Mouse (Mus musculus): ENCODE results near the gene Fxr2. TPM values are rescaled to one million over a fixed set of nuclear protein-coding genes. Genes with fewer than 3 reads are reported as not detected.
"Not testable (repeated sequence)": the region's sequence is repeated elsewhere in the genome, so short reads cannot be mapped to it uniquely, and the experiment has no call there.

Gene Fxr2
- total RNA-seq, 2 experiments from 2014 or later: 146 TPM

GRCm38 (mm10) chr11:69692196-69692811 is 59.5 kb downstream of the Fxr2 start:
- Histone ChIP-seq H3K4me3 (no peak overlapping the region), H3K27ac (no peak overlapping the region)
- DNase-seq (ENCODE audit: extremely low spot score in 1 of 2, low spot score in 2 of 2): no peak
- no peak for TF ChIP-seq CTCF (IDR thresholded peaks at IDR 0.05)
- intact Hi-C loops (cut with DNase I): no loop called here

- Histone ChIP-seq H3K4me3 (no peak overlapping the region), H3K27ac (no peak overlapping the region)
- no peak for DNase-seq (ENCODE audit: extremely low spot score in 1 of 2, low spot score in 2 of 2)
- intact Hi-C loops (cut with DNase I): no loop called here
- no peak for TF ChIP-seq CTCF (IDR thresholded peaks at IDR 0.05)
Measured at GRCm38 (mm10) chr11:69692863-69693262, 60.1 kb downstream of the Fxr2 start.

GRCm38 (mm10) chr11:69693421-69693965 is 60.7 kb downstream of the Fxr2 start:
- TF ChIP-seq CTCF (IDR thresholded peaks at IDR 0.05): no peak
- intact Hi-C loops (cut with DNase I): no loop called here
- Histone ChIP-seq H3K4me3 (no peak overlapping the region), H3K27ac (no peak overlapping the region)
- DNase-seq (ENCODE audit: extremely low spot score in 1 of 2, low spot score in 2 of 2): no peak

- peak in 1 of 2 experiments; percentile 44 for DNase-seq (ENCODE audit: extremely low spot score in 1 of 2, low spot score in 2 of 2)
- intact Hi-C loops (cut with DNase I): no loop called here
- H3K27ac ChIP-seq: peak overlapping the region; percentile 82
- H3K4me3 ChIP-seq: peak overlapping the region; percentile 60
- TF ChIP-seq CTCF (IDR thresholded peaks at IDR 0.05): no peak
Measured at GRCm38 (mm10) chr11:69695046-69695360, 62.2 kb downstream of the Fxr2 start.

GRCm38 (mm10) chr11:69695361-69696181 is 62.8 kb downstream of the Fxr2 start, which contains the start of the genes Tnfsf12 and Tnfsfm13:
TSS of gene Tnfsf12 (minus strand) at chr11:69695849.
TSS of gene Tnfsfm13 (minus strand) at chr11:69696098.
- intact Hi-C loops (cut with DNase I): no loop called here
- DNase-seq (ENCODE audit: extremely low spot score in 1 of 2, low spot score in 2 of 2): peak; percentile 37 to 55
- TF ChIP-seq CTCF (IDR thresholded peaks at IDR 0.05): peak; percentile 15
- peak within 1 kb of the TSS; percentile 82 for H3K27ac ChIP-seq
- peak within 1 kb of the TSS; percentile 60 for H3K4me3 ChIP-seq

GRCm38 (mm10) chr11:69697396-69697795 is 64.6 kb downstream of the Fxr2 start:
- H3K4me3 ChIP-seq: no peak overlapping the region
- TF ChIP-seq CTCF (IDR thresholded peaks at IDR 0.05): no peak
- no peak overlapping the region for H3K27ac ChIP-seq
- intact Hi-C loops (cut with DNase I): no loop called here
- no peak for DNase-seq (ENCODE audit: extremely low spot score in 1 of 2, low spot score in 2 of 2)

GRCm38 (mm10) chr11:69698574-69698973 is 65.8 kb downstream of the Fxr2 start:
- intact Hi-C loops (cut with DNase I): no loop called here

GRCm38 (mm10) chr11:69699595-69699994 is 66.8 kb downstream of the Fxr2 start:
- no peak for DNase-seq (ENCODE audit: extremely low spot score in 1 of 2, low spot score in 2 of 2)
- intact Hi-C loops (cut with DNase I): no loop called here
- Histone ChIP-seq H3K27ac (no peak overlapping the region), H3K4me3 (no peak overlapping the region)
- no peak for TF ChIP-seq CTCF (IDR thresholded peaks at IDR 0.05)

More at GRCm38 (mm10) chr11:69698574-69698973, 65.8 kb downstream of the Fxr2 start:
- DNase-seq (ENCODE audit: extremely low spot score in 1 of 2, low spot score in 2 of 2): no peak
- H3K27ac ChIP-seq: no peak overlapping the region
- TF ChIP-seq CTCF (IDR thresholded peaks at IDR 0.05): no peak; the same call in 1 of the 2 replicates
- H3K4me3 ChIP-seq: no peak overlapping the region

GRCm38 (mm10) chr11:69702886-69703285 is 70.1 kb downstream of the Fxr2 start:
- H3K4me3 ChIP-seq; DNase-seq (ENCODE audit: extremely low spot score in 1 of 2, low spot score in 2 of 2); intact Hi-C loops (cut with DNase I); H3K27ac ChIP-seq: not testable (repeated sequence)

Small RNAs within 50 kb of the gene (microRNA-seq; reads per million reads assigned to microRNA genes)
- 8.1 to 14.4 reads per million in 2 experiments for gene Mir1934
- 0 reads per million in 2 experiments for gene Mir467f

Other genes with a start within 250 kb of the Fxr2 start
- gene Naa38, start 237.5 kb upstream of the Fxr2 start, total RNA-seq (2021): 100 to 1,000 TPM in 1 of 2 experiments, 10 to 100 TPM in 1; 94.0 to 113 TPM
- gene Cyb5d1, start 237.4 kb upstream of the Fxr2 start, total RNA-seq (2021): 10 to 100 TPM; 40.7 to 45.6 TPM
- gene Tmem88, start 234.8 kb upstream of the Fxr2 start, total RNA-seq (2021): 1 to 10 TPM; 2.9 to 3.8 TPM
- gene Kdm6b, start 219.3 kb upstream of the Fxr2 start, total RNA-seq (2021): 10 to 100 TPM; 31.1 to 45.3 TPM
- 1 to 10 TPM; 2.7 to 3.7 TPM for gene Dnah2, start 83.9 kb upstream of the Fxr2 start, total RNA-seq (2021)
- gene Efnb3, start 72.8 kb upstream of the Fxr2 start, total RNA-seq (2021): 10 to 100 TPM; 46.6 to 63.0 TPM
- 10 to 100 TPM in 1 of 2 experiments, 1 to 10 TPM in 1; 7.6 to 10.5 TPM for gene Wrap53, start 52.7 kb upstream of the Fxr2 start, total RNA-seq (2021)
- 10 to 100 TPM; 23.7 TPM for gene Trp53, start 52.6 kb upstream of the Fxr2 start, total RNA-seq (2021)
- 100 to 1,000 TPM; 411 to 429 TPM for gene Atp1b2, start 27.0 kb upstream of the Fxr2 start, total RNA-seq (2021)
- gene Shbg, start 15.1 kb upstream of the Fxr2 start, total RNA-seq (2021): not detected
- 10 to 100 TPM in 1 of 2 experiments, 1 to 10 TPM in 1; 9.9 to 13.7 TPM for gene Sat2, start 11.0 kb upstream of the Fxr2 start, total RNA-seq (2021)
- not detected for gene Sox15, start 22.3 kb downstream of the Fxr2 start, total RNA-seq (2021)
- 10 to 100 TPM; 59.0 to 59.4 TPM for gene Mpdu1, start 29.7 kb downstream of the Fxr2 start, total RNA-seq (2021)
- 10 to 100 TPM; 11.8 to 14.1 TPM for gene Cd68, start 33.2 kb downstream of the Fxr2 start, total RNA-seq (2021)
- gene Eif4a1, start 39.4 kb downstream of the Fxr2 start, total RNA-seq (2021): 100 to 1,000 TPM; 299 to 311 TPM
- gene Senp3, start 49.1 kb downstream of the Fxr2 start, total RNA-seq (2021): 100 to 1,000 TPM; 108 to 111 TPM
- gene Tnfsf13, start 52.8 kb downstream of the Fxr2 start, total RNA-seq (2021): 1 to 10 TPM; 3.3 to 3.8 TPM
- 10 to 100 TPM in 1 of 2 experiments, 1 to 10 TPM in 1; 9.5 to 10.6 TPM for gene Tnfsf12, start 62.9 kb downstream of the Fxr2 start, total RNA-seq (2021)
- gene Tnfsfm13, start 63.1 kb downstream of the Fxr2 start, total RNA-seq (2021): 1 to 10 TPM; 1.4 to 1.9 TPM
- gene Polr2a, start 125.6 kb downstream of the Fxr2 start, total RNA-seq (2021): 10 to 100 TPM; 55.1 to 56.6 TPM
- gene Slc35g3, start 129.0 kb downstream of the Fxr2 start, total RNA-seq (2021): not detected
- gene Zbtb4, start 132.9 kb downstream of the Fxr2 start, total RNA-seq (2021): 100 to 1,000 TPM; 134 to 167 TPM
- gene Chrnb1, start 163.0 kb downstream of the Fxr2 start, total RNA-seq (2021): 1 to 10 TPM; 1.0 to 1.4 TPM
- 10 to 100 TPM; 15.9 to 19.8 TPM for gene Fgf11, start 168.9 kb downstream of the Fxr2 start, total RNA-seq (2021)
- gene Tmem102, start 172.6 kb downstream of the Fxr2 start, total RNA-seq (2021): under 1 TPM in 1 of 2 experiments, not detected in 1; 0.23 TPM
- gene Gm39566, start 182.3 kb downstream of the Fxr2 start, total RNA-seq (2021): not detected
- not detected for gene Spem2, start 185.5 kb downstream of the Fxr2 start, total RNA-seq (2021)
- under 1 TPM; 0.34 to 0.44 TPM for gene Spem1, start 189.2 kb downstream of the Fxr2 start, total RNA-seq (2021)
- gene Nlgn2, start 204.8 kb downstream of the Fxr2 start, total RNA-seq (2021): 100 to 1,000 TPM; 236 to 243 TPM
- gene Tmem256, start 205.5 kb downstream of the Fxr2 start, total RNA-seq (2021): 100 to 1,000 TPM; 113 to 126 TPM
- 10 to 100 TPM; 19.5 to 22.5 TPM for gene Plscr3, start 213.4 kb downstream of the Fxr2 start, total RNA-seq (2021)
- gene Tnk1, start 225.7 kb downstream of the Fxr2 start, total RNA-seq (2021): under 1 TPM in 1 of 2 experiments, not detected in 1; 0.20 TPM
- not detected for gene Tmem95, start 245.0 kb downstream of the Fxr2 start, total RNA-seq (2021)
- gene Kctd11, start 248.4 kb downstream of the Fxr2 start, total RNA-seq (2021): 1 to 10 TPM; 1.3 to 1.5 TPM